Mouse (Mus musculus) lung, postnatal 10 days (tissue): ENCODE data around the gene Myh9.

Experiments
- DNase-seq: peaks from one replicate; pipeline ENCODE4 v3.0.0; 2021

Gene Myh9

DNA sequence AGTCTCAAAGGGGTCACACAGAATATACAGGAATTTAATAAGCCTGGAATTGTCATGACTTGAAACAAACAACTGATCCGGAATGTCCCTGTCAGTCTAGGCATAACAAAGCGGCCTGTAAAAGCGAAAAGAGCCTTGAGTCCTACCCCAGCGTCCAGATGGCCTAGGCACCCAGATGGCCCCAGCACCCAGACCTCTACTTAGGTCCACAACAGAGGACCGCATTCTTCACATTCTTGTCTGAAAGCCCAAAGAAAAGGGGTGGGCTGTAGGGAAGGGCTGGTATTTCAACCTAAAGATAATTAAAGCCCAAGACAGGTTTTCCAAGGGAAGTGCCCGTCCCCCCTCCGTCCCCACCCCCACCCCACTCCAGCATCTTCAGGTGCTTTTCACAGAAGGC, 14.6 kb downstream of the Myh9 start:
- DNase-seq: no peak

DNA sequence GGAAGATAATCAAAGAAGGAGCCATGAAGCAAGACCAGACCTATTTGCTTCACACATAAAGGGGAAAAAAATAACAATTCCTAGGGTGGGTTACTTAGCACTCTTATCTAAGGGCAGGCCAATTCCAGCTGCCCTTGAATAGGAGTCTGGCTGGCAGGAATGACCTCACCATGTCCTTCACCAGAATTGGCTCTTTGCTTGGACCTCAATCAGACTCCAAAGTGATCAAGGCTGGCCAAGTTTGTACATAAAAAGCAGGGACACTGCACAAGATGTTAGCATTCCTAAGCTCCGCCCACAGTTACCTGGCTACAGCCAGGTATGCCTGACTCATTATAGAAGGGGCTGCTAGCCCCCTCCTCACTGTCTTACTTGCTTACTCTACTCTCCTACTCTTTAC, 16.6 kb downstream of the Myh9 start:
- no peak for DNase-seq

- DNase-seq: no peak
Measured at GRCm38 (mm10) chr15:77824321-77824720, 17.7 kb downstream of the Myh9 start.

- no peak for DNase-seq
Measured at GRCm38 (mm10) chr15:77823634-77824033, 18.3 kb downstream of the Myh9 start.

- DNase-seq: no peak
Measured at GRCm38 (mm10) chr15:77823196-77823595, 18.8 kb downstream of the Myh9 start.

- no peak for DNase-seq
Measured at GRCm38 (mm10) chr15:77822671-77823070, 19.3 kb downstream of the Myh9 start.

DNA sequence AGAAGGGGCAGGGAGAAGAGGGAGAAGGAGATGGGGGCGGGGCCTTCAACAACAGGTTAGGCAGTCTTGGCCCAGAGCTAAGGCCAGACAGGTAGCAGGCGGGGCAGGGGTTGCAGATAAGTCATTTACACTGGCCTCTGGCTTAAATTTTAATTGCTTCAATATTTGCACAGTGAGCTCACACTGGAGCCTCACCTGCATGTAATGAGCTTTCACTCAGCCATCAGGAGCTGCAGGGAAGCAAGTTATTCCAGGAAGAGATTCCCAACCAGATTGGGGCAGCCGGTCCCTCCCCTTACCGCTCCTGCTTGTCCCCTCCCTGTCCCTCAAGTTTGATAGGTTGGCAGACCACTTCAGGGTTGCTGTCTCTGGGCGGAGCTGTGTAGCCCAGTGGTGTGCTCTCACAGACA, 19.9 kb downstream of the Myh9 start:
- DNase-seq: peak; percentile 66

- DNase-seq: peak; percentile 67
Measured at GRCm38 (mm10) chr15:77821424-77821823, 20.6 kb downstream of the Myh9 start.

DNA sequence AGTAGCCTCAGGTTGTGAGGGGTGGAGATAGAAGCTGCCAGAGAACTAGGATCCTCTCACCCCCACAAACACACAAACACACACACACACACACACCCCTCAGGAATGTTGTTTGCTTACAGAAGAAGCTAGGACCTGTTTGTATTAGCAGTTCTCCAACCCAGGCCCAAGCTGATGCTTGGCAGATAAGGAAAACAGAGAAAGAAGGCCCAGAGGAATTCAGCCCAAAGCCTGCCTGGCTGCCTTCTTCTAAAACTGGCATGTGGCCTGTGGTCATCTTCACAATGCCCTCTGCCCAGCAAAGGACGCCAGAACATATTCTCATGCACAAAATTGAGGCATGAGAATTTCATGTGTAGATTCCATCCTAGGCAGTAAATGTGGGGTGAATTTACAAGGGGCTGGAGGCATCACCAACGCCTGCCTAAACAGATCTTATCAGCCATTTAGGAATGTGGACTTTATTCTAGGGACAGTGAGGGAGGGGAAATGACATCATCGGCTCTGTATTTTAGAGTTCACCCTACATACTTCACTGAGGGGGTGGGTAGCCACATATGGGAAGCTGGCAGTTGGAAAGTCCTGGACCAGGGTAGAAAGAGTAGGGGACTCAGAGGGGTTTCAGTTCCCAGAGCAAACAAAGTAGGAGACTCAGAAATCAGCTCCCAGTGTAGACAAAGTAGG, 21.4 kb downstream of the Myh9 start:
- peak; percentile 61 for DNase-seq

GRCm38 (mm10) chr15:77819894-77820387, 22.0 kb downstream of the Myh9 start:
- peak; percentile 72 for DNase-seq

GRCm38 (mm10) chr15:77818556-77819158, 23.3 kb downstream of the Myh9 start:
- no peak for DNase-seq

DNA sequence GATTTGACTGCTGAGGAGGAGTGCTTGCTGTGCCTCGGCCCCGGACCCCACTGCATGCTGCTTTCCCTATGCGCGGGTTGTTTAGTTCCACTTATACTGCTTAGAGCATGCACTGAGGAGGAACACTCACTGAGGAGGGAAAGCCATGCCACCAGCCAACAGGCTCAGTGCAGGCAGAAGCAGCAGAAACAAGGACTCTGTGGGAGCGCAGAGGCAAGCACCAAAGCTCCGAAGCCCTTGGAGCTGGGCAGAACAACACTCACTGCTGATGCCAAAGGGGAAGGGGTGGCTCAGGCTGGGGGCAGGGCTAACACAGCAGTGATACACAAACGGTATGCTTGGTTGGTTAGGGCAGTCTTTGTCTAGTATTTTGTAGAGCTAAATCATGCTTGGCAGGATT, 24.6 kb downstream of the Myh9 start:
- no peak for DNase-seq

DNA sequence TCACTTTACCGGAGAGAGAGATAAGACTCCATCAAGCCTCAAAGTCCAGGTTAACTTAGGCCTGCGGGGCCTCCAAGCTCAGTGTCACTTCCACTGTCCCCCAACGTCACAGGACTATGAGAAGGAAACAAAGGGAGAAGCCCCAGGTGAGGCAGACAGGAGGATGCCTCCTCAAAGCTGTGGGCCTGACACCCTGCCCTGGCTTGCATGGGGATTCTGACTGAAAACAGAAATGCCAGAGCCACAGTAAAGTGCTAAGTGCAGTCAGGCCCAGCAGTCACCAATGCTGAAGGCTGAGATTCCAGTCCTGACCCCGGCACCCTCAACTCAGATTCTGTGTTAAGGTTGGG, 25.4 kb downstream of the Myh9 start:
- DNase-seq: no peak

- peak; percentile 75 for DNase-seq
Measured at GRCm38 (mm10) chr15:77815867-77816600, 25.9 kb downstream of the Myh9 start.

GRCm38 (mm10) chr15:77813639-77814375, 28.2 kb downstream of the Myh9 start:
- peak; percentile 64 for DNase-seq

- DNase-seq: no peak
Measured at GRCm38 (mm10) chr15:77812578-77812977, 29.4 kb downstream of the Myh9 start.

- DNase-seq: no peak
Measured at GRCm38 (mm10) chr15:77811099-77811760, 30.7 kb downstream of the Myh9 start.

- no peak for DNase-seq
Measured at GRCm38 (mm10) chr15:77810416-77811098, 31.4 kb downstream of the Myh9 start.

GRCm38 (mm10) chr15:77809434-77809833, 32.5 kb downstream of the Myh9 start:
- DNase-seq: no peak

DNA sequence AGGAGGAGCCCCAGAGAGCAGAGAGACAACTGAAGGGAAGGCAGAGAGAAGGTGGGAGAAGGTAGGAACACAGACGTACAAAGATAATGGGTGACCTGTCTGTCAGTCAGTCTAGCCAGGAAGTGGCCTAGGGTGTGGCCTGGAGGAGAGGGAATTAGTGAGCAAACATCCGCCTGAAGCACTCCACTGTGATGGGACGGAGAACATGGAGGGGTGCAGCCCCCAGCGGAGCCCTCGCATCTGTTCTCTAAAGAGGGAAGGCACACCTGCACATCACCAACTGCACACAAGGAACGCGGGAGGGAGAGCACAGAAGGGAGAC, 34.8 kb downstream of the Myh9 start:
- DNase-seq: no peak

DNA sequence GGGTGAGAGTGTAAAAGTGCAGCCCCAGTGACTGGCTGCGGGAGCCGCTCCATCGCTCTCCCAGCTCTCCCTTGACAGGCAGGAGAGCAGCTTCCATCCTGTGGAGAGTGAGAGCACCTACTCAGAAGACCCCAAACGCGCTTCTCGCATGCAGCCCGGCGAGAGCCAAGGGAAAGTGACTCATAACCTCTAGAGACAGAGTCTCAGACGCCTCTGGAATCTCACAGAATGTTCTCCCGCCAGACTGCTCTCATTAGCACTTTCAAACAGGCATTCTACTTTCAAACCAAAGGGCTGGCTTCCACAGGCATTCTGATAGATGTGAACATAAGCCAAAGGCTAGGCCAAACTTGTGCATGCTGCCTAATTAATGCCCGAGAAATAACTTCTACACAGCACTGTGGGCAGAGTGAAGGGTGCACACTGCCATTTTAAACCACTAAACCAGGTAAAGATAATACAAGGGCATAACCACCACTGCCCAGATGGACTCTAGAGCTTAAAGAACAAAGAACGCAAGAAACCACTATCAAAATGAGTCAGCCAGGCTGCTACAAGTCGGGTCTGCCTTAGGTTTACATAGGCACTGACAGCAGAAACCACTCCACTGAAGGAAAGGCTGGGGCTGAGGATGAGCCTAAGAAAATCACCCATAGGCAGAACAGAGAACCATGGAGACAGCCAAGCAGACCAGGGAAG, 35.3 kb downstream of the Myh9 start:
- no peak for DNase-seq

- DNase-seq: no peak
Measured at GRCm38 (mm10) chr15:77805657-77806056, 36.3 kb downstream of the Myh9 start.
